Mouse (Mus musculus) layer of hippocampus, adult 11-12 months (tissue): ENCODE measurements around the gene Dpep2nb.

Source experiments
- DNase-seq: peaks from one replicate; pipeline ENCODE4 v3.0.0; 2022; ENCODE audit warnings: low spot score

Gene Dpep2nb

GRCm38 (mm10) chr8:105961101-105961500 is 44.7 kb downstream of the Dpep2nb start:
- no peak for DNase-seq

GRCm38 (mm10) chr8:105959350-105959749 is 46.4 kb downstream of the Dpep2nb start:
- DNase-seq, result no peak

GRCm38 (mm10) chr8:105957813-105958212 is 48.0 kb downstream of the Dpep2nb start:
- no peak for DNase-seq

- no peak for DNase-seq
These were observed 49.2 kb downstream of the Dpep2nb start for GRCm38 (mm10) chr8:105956556-105956955.

GRCm38 (mm10) chr8:105951057-105951659 is 54.6 kb downstream of the Dpep2nb start:
- peak; percentile 62 for DNase-seq

- DNase-seq, result peak; percentile 54
These were observed 56.4 kb downstream of the Dpep2nb start for GRCm38 (mm10) chr8:105949350-105949749.
